Mouse (Mus musculus) embryonic facial prominence, embryonic 10.5 days (tissue): ENCODE measurements around the gene Rab3d. TPM values are rescaled to one million over a fixed set of nuclear protein-coding genes. Genes with fewer than 3 reads are reported as not detected.

ENCODE experiments used
- DNase-seq: peaks from one replicate; pipeline ENCODE4 v3.0.0-alpha.2; 2017; ENCODE audit warnings: low spot score
- H3K27ac ChIP-seq: fragments of 300-500 bp; sonication (generic); replicated peaks from 2 replicates; pipeline ENCODE4 v1.5.1; 2016; ENCODE audit warnings: mild to moderate bottlenecking
- H3K27me3 ChIP-seq: fragments of 300-500 bp; sonication (generic); replicated peaks from 2 replicates; pipeline ENCODE4 v1.6.1; 2016; ENCODE audit warnings: low read depth, mild to moderate bottlenecking; ENCODE audit not compliant: poor library complexity, severe bottlenecking
- H3K36me3 ChIP-seq: fragments of 300-500 bp; sonication (generic); replicated peaks from 2 replicates; pipeline ENCODE4 v1.6.1; 2016; ENCODE audit warnings: mild to moderate bottlenecking, moderate library complexity
- H3K4me1 ChIP-seq: fragments of 300-500 bp; sonication (generic); 2 replicates; pipeline ENCODE4 v1.6.1; 2016
- H3K4me3 ChIP-seq: fragments of 300-500 bp; sonication (generic); 2 replicates; pipeline ENCODE4 v1.5.1; 2016; ENCODE audit warnings: mild to moderate bottlenecking, moderate library complexity
- H3K9me3 ChIP-seq: fragments of 300-500 bp; sonication (generic); 2 replicates; pipeline ENCODE4 v1.6.1; 2016; ENCODE audit warnings: mild to moderate bottlenecking
- WGBS: fragments of 180-500 bp; shearing (Covaris S2); methylation state at CpG from one replicate; pipeline ENCODE4 v1.1.7; 2016; 5-methylcytosine and 5-hydroxymethylcytosine counted together
- polyA plus RNA-seq: library from polyadenylated mRNA; unstranded; fragments of >200 nt; fragmentation: Nextera tagmentation; extraction: Ambion mirVana; gene quantifications from 2 replicates; pipeline ENCODE4 v1.2.1, GENCODE M21; 2016

Gene Rab3d
- polyA plus RNA-seq, 1 experiment from 2014 or later, result 6.9 TPM

DNA sequence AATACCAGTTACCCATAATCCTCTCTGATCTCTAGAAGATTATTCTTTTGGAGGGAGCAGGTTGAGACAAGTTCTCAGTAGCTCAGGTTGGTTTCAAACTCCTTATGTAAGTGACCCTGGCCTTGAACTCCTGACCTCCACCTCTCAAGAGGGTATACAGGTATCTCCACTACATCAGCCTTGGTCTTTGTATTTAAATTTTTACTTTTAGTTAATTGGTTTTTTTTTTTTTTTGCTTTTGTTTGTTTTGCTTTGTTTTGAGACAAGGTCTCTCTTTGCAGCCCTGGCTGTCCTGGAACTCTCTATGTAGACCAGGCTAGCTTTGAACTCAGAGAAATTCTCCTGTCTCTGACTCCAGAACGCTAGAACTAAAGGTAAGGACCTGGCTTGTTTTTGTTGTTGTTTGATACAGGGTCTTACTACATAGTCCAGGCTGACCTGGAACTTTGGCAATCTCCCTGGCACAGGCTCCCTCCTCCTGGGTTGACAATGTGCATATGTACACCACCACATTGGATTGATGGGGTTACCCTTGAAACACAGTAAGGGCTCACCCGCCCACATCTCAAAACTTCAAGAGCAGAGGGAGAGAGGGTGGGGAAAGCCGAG, 5.6 kb upstream of the Rab3d start:
- no peak overlapping the region for H3K4me3 ChIP-seq
- H3K4me1 ChIP-seq, result peaks cover 17% of the 10 kb centered on the region
- DNase-seq, result no peak
- H3K27ac ChIP-seq, result no peak overlapping the region
- no peaks in the 10 kb centered on the region for H3K27me3 ChIP-seq
- H3K36me3 ChIP-seq, result peaks cover 22% of the 10 kb centered on the region; the same call in 1 of the 2 replicates
- no peaks in the 10 kb centered on the region for H3K9me3 ChIP-seq
- 71% methylated on average over 3 of the region's 3 CpGs for whole genome bisulfite sequencing

DNA sequence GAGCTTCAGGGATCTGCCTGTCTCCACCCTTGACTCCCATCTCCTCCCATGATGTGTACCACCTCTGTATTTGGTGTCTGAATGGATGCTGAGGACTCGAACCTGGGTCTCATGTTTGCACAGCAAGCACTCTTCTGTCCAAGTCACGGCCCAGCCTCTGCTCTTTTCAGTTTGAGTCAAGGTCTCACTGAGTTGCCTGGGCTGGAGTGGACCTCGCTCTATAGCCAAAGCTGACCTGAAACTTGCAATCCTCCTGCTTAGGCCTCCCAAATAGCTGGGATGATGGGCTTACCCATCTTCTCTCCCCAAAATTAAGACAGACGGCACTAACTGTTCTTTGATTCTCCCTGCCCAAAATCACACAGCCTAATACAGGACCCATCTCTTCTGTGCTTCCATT, 5.0 kb upstream of the Rab3d start:
- Histone ChIP-seq H3K27me3 (no peaks in the 10 kb centered on the region), H3K27ac (no peak overlapping the region), H3K36me3 (peaks cover 22% of the 10 kb centered on the region; the same call in 1 of the 2 replicates), H3K9me3 (no peaks in the 10 kb centered on the region), H3K4me1 (peaks cover 22% of the 10 kb centered on the region), H3K4me3 (no peak overlapping the region)
- DNase-seq, result no peak
- 90% methylated on average over 4 of the region's 4 CpGs for WGBS

- H3K4me1 ChIP-seq, result peaks cover 14% of the 10 kb centered on the region
- H3K9me3 ChIP-seq, result no peaks in the 10 kb centered on the region
- DNase-seq, result no peak
- H3K4me3 ChIP-seq, result peak overlapping the region; percentile 68
- peaks cover 40% of the 10 kb centered on the region for H3K27me3 ChIP-seq
- H3K36me3 ChIP-seq, result peaks cover 6% of the 10 kb centered on the region; the same call in 1 of the 2 replicates
- H3K27ac ChIP-seq, result no peak overlapping the region
- WGBS, result 25% methylated on average over 5 of the region's 5 CpGs
Measured at GRCm38 (mm10) chr9:21918692-21919384, 846 bp upstream of the Rab3d start.

DNA sequence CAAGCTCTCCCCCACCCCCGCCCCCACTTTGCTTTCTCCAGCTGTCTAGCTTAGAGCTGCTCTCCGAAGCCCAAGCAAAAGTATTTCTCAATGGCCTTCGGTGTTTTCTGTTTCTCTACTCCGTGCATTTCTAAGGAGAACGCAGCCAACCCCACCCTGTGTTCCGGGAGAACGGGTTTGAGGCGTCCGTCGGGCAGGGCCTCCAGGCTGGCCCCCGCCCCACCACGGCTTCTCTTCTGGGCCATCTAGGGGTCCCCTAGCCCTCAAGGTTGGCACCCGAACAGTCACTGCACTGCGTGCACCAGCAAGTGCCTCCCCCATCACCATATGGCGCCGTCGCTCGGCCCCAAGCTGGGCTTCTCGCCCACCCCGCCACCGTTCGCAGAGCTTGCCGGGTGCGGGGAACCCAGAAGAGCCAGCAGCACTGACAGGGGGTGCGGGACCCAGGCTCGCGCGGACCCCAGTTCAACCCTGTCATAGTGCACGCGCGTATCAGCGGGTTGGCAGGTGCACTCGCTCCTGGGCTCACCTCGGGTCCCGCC, 428 bp downstream of the Rab3d start:
- DNase-seq, result no peak
- peaks cover 5% of the 10 kb centered on the region; the same call in 1 of the 2 replicates for H3K36me3 ChIP-seq
- 2% methylated on average over 35 of the region's 35 CpGs for WGBS
- H3K27me3 ChIP-seq, result peaks cover 40% of the 10 kb centered on the region
- H3K9me3 ChIP-seq, result no peaks in the 10 kb centered on the region
- H3K4me3 ChIP-seq, result peak overlapping the region; percentile 68
- peaks cover 14% of the 10 kb centered on the region for H3K4me1 ChIP-seq
- peak overlapping the region; percentile 66; the same call in 1 of the 2 replicates for H3K27ac ChIP-seq

GRCm38 (mm10) chr9:21916851-21917492, 1.0 kb downstream of the Rab3d start:
- Histone ChIP-seq H3K36me3 (peaks cover 4% of the 10 kb centered on the region; the same call in 1 of the 2 replicates), H3K27ac (no peak overlapping the region), H3K9me3 (no peaks in the 10 kb centered on the region), H3K27me3 (peaks cover 40% of the 10 kb centered on the region), H3K4me3 (peak overlapping the region; percentile 68), H3K4me1 (peaks cover 14% of the 10 kb centered on the region)
- WGBS, result 70% methylated on average over 3 of the region's 3 CpGs
- no peak for DNase-seq

GRCm38 (mm10) chr9:21909474-21910223, 8.3 kb downstream of the Rab3d start:
- no peaks in the 10 kb centered on the region for H3K36me3 ChIP-seq
- no peak overlapping the region for H3K27ac ChIP-seq
- H3K9me3 ChIP-seq, result no peaks in the 10 kb centered on the region
- 82% methylated on average over 10 of the region's 10 CpGs for WGBS
- H3K27me3 ChIP-seq, result peaks cover 6% of the 10 kb centered on the region; the same call in 1 of the 2 replicates
- DNase-seq, result no peak
- H3K4me3 ChIP-seq, result no peak overlapping the region
- no peaks in the 10 kb centered on the region for H3K4me1 ChIP-seq

DNA sequence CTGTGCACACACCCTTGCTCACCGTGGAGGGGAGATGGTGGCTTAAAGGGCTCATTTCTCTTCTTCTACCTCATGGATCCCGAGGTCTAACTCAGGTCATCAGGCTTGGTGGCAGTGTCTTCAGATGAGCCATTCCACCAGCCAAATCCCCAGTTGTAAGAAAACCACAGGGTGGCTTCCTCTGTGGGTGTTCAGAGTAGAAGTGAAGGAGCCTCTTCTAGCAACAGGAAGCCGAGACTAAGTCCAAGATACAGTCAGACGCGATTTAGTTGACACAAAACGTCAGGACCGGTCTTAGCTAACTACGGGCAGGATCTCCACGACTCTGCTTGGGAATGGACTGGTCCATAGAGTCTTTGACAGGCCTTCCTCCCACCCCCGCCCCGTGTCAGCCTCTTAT, 9.8 kb downstream of the Rab3d start:
- WGBS, result 77% methylated on average over 11 of the region's 11 CpGs
- Histone ChIP-seq H3K4me1 (no peaks in the 10 kb centered on the region), H3K9me3 (no peaks in the 10 kb centered on the region), H3K27ac (no peak overlapping the region), H3K27me3 (no peaks in the 10 kb centered on the region), H3K4me3 (no peak overlapping the region), H3K36me3 (no peaks in the 10 kb centered on the region)
- no peak for DNase-seq

- H3K27ac ChIP-seq, result no peak overlapping the region
- H3K4me3 ChIP-seq, result no peak overlapping the region
- peaks cover 3% of the 10 kb centered on the region; the same call in 1 of the 2 replicates for H3K4me1 ChIP-seq
- H3K9me3 ChIP-seq, result no peaks in the 10 kb centered on the region
- H3K27me3 ChIP-seq, result peaks cover 11% of the 10 kb centered on the region
- WGBS, result 89% methylated on average over 4 of the region's 4 CpGs
- H3K36me3 ChIP-seq, result no peaks in the 10 kb centered on the region
- DNase-seq, result no peak
Measured at GRCm38 (mm10) chr9:21904031-21904430, 14.0 kb downstream of the Rab3d start.

DNA sequence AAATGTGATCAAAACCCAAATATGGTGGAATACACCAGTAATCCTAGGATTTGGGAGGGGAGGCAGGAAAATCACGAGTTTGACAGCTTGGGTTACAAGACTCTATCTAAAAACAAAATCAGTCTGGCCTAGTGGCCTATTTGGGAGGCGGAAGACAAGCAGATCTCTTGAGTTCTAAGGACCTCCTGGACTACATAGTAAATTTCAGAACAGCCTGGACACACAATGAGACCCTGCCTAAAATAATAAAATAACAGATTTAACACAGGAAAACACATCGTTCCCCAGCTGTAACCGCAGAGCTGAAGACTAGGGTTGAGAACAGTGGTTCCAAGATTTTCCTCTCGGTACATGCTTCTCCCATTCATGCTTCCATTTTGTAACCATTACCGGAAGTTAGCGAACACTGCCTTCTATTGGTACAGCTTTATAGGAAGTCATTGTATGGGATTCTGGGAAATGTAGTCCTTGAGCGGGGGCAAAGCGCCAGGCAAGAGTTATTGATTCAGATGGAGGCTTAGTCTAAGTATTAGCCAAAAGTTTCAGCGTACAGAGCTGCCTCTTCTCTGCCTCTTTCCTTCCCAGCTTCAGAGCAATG, 16.7 kb downstream of the Rab3d start:
- WGBS, result 15% methylated on average over 10 of the region's 10 CpGs
- H3K27ac ChIP-seq, result peak overlapping the region; percentile 75
- peak overlapping the region; percentile 59 for H3K4me3 ChIP-seq
- H3K36me3 ChIP-seq, result no peaks in the 10 kb centered on the region
- peaks cover 16% of the 10 kb centered on the region for H3K27me3 ChIP-seq
- H3K9me3 ChIP-seq, result no peaks in the 10 kb centered on the region
- peak; percentile 56 for DNase-seq
- H3K4me1 ChIP-seq, result peaks cover 3% of the 10 kb centered on the region; the same call in 1 of the 2 replicates

GRCm38 (mm10) chr9:21889229-21889628, 28.8 kb downstream of the Rab3d start:
- H3K36me3 ChIP-seq, result no peaks in the 10 kb centered on the region
- 64% methylated on average over 3 of the region's 3 CpGs for WGBS
- H3K27ac ChIP-seq, result no peak overlapping the region
- H3K4me3 ChIP-seq, result no peak overlapping the region
- H3K9me3 ChIP-seq, result no peaks in the 10 kb centered on the region
- no peaks in the 10 kb centered on the region for H3K27me3 ChIP-seq
- no peak for DNase-seq
- H3K4me1 ChIP-seq, result no peaks in the 10 kb centered on the region

GRCm38 (mm10) chr9:21876601-21877000, 41.4 kb downstream of the Rab3d start:
- H3K27me3 ChIP-seq, result peaks cover 8% of the 10 kb centered on the region
- 60% methylated on average over 3 of the region's 3 CpGs for WGBS
- no peak for DNase-seq
- peaks cover 2% of the 10 kb centered on the region; the same call in 1 of the 2 replicates for H3K9me3 ChIP-seq
- no peak overlapping the region for H3K4me3 ChIP-seq
- H3K27ac ChIP-seq, result no peak overlapping the region
- no peaks in the 10 kb centered on the region for H3K36me3 ChIP-seq
- no peaks in the 10 kb centered on the region for H3K4me1 ChIP-seq

- no peaks in the 10 kb centered on the region for H3K36me3 ChIP-seq
- 73% methylated on average over 4 of the region's 4 CpGs for WGBS
Measured at GRCm38 (mm10) chr9:21872204-21872603, 45.8 kb downstream of the Rab3d start.

More at GRCm38 (mm10) chr9:21872204-21872603, 45.8 kb downstream of the Rab3d start:
- peaks cover 4% of the 10 kb centered on the region for H3K4me1 ChIP-seq
- H3K27me3 ChIP-seq, result peaks cover 11% of the 10 kb centered on the region
- no peak for DNase-seq
- no peak overlapping the region for H3K4me3 ChIP-seq
- H3K27ac ChIP-seq, result no peak overlapping the region
- H3K9me3 ChIP-seq, result no peaks in the 10 kb centered on the region; the same call in 1 of the 2 replicates
